Mouse (Mus musculus) heart, embryonic 16.5 days (tissue): ENCODE results near the gene Nfib. TPM values are rescaled to one million over a fixed set of nuclear protein-coding genes. Genes with fewer than 3 reads are reported as not detected.

Experiments
- ATAC-seq: fragments of 200-750 bp; cut with Nextera tagmentation; replicated peaks from 2 replicates; pipeline ENCODE4 v1.8.0; 2017; ENCODE audit warnings: moderate number of reproducible peaks; ENCODE audit not compliant: insufficient read depth, low FRiP score; ENCODE audit errors: extremely low read depth
- H3K27ac ChIP-seq: fragments of 300-500 bp; sonication (generic); 2 replicates; pipeline ENCODE4 v1.5.1; 2014; ENCODE audit warnings: mild to moderate bottlenecking, low read length, control low read depth, moderate library complexity
- H3K27me3 ChIP-seq: fragments of 300-500 bp; sonication (generic); 2 replicates; pipeline ENCODE4 v1.6.1; 2014; ENCODE audit warnings: low read length, mixed read lengths; ENCODE audit not compliant: control insufficient read depth, insufficient read depth
- H3K36me3 ChIP-seq: fragments of 300-500 bp; sonication (generic); 2 replicates; pipeline ENCODE4 v1.6.1; 2014; ENCODE audit not compliant: control insufficient read depth, insufficient read depth
- H3K4me1 ChIP-seq: fragments of 300-500 bp; sonication (generic); 2 replicates; pipeline ENCODE4 v1.6.1; 2014; ENCODE audit warnings: low read length, mixed read lengths; ENCODE audit not compliant: control insufficient read depth, insufficient read depth
- H3K4me2 ChIP-seq: fragments of 300-500 bp; sonication (generic); 2 replicates; pipeline ENCODE4 v1.6.1; 2014; ENCODE audit warnings: low read depth, mild to moderate bottlenecking, control low read depth, low read length
- H3K4me3 ChIP-seq: fragments of 300-500 bp; sonication (generic); 2 replicates; pipeline ENCODE4 v1.5.1; 2014; ENCODE audit warnings: mild to moderate bottlenecking, control low read depth, low read length
- H3K9ac ChIP-seq: fragments of 300-500 bp; sonication (generic); 2 replicates; pipeline ENCODE4 v1.6.1; 2014; ENCODE audit warnings: low read length, control low read depth
- H3K9me3 ChIP-seq: fragments of 300-500 bp; sonication (generic); replicated peaks from 2 replicates; pipeline ENCODE4 v1.6.1; 2016; ENCODE audit warnings: low read length; ENCODE audit not compliant: control insufficient read depth
- whole genome bisulfite sequencing: fragments of 180-500 bp; shearing (Covaris S2); extraction: QIAGEN DNeasy Blood & Tissue Kit; methylation state at CpG from one replicate; pipeline ENCODE4 v1.1.7; 2014; 5-methylcytosine and 5-hydroxymethylcytosine counted together
- polyA plus RNA-seq: library from polyadenylated mRNA; unstranded; fragments of >200 nt; fragmentation: Nextera tagmentation; extraction: Ambion mirVana; gene quantifications from 2 replicates; pipeline ENCODE4 v1.2.1, GENCODE M21; 2015

Nfib gene
- polyA plus RNA-seq, 1 experiment from 2014 or later, result 56.7 TPM

DNA sequence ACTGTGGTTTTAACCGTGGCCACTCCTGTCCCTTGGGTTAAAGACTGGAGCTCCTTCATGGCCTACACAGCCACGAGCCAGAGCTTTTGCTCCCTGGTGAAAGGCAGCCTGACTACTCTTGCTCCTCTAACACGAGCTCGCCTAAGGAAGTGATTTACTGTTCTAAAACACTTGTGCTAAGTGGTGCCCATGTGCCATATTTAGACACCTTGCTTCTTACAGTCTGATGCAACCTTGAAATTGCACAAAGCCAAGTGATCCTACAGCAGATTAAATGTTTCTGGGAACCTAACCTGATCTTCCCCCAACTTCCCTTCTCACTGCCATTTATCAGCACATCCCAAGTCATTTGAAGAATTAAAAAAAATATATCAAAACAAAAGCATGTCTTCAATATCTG, 317.9 kb downstream of the Nfib start:
- peak overlapping the region; percentile 24 for H3K27ac ChIP-seq
- H3K4me3 ChIP-seq, result no peak overlapping the region
- H3K9me3 ChIP-seq, result no peaks in the 10 kb centered on the region
- H3K9ac ChIP-seq, result no peak overlapping the region
- H3K27me3 ChIP-seq, result no peaks in the 10 kb centered on the region
- no peaks in the 10 kb centered on the region for H3K36me3 ChIP-seq
- peaks cover 61% of the 10 kb centered on the region for H3K4me1 ChIP-seq
- H3K4me2 ChIP-seq, result no peak overlapping the region
- WGBS, result 54% methylated on average over 4 of the region's 4 CpGs
- ATAC-seq, result no peak

DNA sequence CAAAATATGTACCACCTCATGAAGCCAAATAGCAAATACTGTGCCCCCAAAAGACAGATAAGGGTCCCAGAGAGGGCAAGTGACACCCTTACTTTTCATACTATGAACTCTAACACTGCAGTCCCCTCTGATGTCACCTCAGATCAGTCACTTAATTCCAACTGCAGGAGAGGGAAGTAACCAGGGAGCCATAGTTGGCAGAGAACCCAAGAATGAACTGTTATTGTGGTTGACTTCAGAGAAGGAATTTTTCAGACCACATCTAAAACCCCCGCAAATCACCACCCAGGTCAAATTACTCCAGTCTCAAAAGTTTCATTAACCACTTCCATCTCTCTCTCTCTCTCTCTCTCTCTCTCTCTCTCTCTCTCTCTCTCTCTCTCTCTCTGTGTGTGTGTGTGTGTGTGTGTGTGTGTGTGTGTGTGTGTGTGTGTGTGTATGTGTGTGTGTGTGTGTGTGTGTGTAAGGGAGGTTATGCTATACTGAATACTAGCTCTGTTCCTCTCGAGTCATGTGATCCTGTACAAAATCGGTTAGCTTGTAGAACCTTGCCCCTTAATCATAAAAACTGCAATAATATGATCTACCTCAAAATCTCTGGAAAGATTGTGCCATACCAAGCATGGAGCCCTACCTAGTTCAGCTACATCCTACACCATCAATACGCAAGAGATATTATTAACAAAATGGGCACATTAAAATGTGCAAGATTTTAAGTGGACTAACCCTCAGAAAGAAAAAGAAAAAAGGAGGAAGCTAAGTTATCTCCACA, 319.1 kb downstream of the Nfib start:
- peak overlapping the region; percentile 46; the same call in 1 of the 2 replicates for H3K9ac ChIP-seq
- H3K9me3 ChIP-seq, result no peaks in the 10 kb centered on the region
- H3K27me3 ChIP-seq, result no peaks in the 10 kb centered on the region
- ATAC-seq, result no peak
- WGBS, result 62% methylated on average over 4 of the region's 4 CpGs
- peak overlapping the region; percentile 72 for H3K27ac ChIP-seq
- H3K4me3 ChIP-seq, result no peak overlapping the region
- H3K4me2 ChIP-seq, result no peak overlapping the region
- H3K36me3 ChIP-seq, result no peaks in the 10 kb centered on the region
- peaks cover 56% of the 10 kb centered on the region for H3K4me1 ChIP-seq

DNA sequence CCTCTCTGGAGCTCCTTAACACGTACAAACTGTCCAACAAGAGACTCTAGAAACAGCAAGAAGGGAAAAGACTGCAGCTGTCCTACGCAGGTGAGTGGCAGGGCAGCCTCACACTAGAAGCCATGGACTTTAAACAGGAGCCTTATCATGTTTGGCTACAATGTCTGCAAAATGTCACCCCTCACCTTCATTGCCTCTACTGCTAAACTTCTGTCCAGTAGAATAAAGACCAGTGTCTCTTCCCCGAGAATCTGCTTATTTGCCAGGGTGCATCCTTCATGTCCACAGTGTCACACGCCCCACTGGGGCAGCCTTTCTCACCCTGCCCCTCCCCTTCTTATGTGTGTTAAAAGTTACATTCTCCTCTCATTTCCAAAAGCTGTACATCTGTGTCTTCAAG, 319.9 kb downstream of the Nfib start:
- Histone ChIP-seq H3K4me2 (peak overlapping the region; percentile 20; the same call in 1 of the 2 replicates), H3K9ac (0 out of 2 replicates have a peak overlapping the region, but pooled peaks have one; percentile 23)

DNA sequence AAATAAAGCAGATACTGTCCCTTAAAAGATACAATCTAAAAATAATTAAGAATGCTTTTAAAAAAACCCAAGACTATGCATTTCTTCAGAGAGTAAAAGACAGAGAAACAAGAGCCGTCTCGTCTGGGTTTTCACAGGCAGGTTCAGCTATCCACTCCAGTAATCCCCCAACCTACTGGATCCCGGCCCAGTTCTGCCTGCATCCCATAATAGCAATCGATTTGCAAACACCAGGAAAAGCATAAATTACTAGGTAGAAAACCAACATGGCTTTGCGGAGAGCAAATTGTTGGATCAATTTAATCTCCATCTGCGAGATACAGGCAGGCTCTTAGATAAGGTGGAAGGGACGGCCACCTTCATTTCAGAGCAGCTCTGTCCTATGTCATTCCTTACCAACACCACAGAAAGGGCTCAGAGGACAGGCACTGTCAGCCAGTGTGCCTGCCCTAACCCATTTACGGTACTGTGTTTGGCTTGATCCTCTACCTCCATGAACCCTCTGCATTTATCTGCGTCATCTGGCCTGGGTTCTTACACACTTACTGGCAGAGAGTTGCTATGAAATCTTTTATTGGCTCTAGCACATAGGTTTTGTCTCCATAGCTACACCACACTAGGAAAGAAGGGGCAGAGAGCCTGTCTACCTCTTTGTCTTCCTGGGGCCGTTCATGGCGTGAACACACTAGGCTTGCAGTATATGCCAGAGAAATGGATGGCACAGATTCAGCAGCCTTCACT, 321.4 kb downstream of the Nfib start:
- peak; percentile 51 for ATAC-seq
- Histone ChIP-seq H3K4me3 (no peak overlapping the region), H3K27ac (peak overlapping the region; percentile 80), H3K36me3 (no peaks in the 10 kb centered on the region), H3K4me1 (peaks cover 44% of the 10 kb centered on the region), H3K9me3 (no peaks in the 10 kb centered on the region), H3K9ac (no peak overlapping the region), H3K4me2 (peak overlapping the region; percentile 8; the same call in 1 of the 2 replicates), H3K27me3 (no peaks in the 10 kb centered on the region)
- 39% methylated on average over 11 of the region's 11 CpGs for WGBS

More for the DNA sequence above, 319.9 kb downstream of the Nfib start:
- H3K4me3 ChIP-seq, result no peak overlapping the region
- ATAC-seq, result no peak
- H3K36me3 ChIP-seq, result no peaks in the 10 kb centered on the region
- H3K27ac ChIP-seq, result peak overlapping the region; percentile 78
- peaks cover 48% of the 10 kb centered on the region for H3K4me1 ChIP-seq
- H3K9me3 ChIP-seq, result no peaks in the 10 kb centered on the region
- no peaks in the 10 kb centered on the region for H3K27me3 ChIP-seq
- WGBS, result 45% methylated on average over 4 of the region's 4 CpGs

DNA sequence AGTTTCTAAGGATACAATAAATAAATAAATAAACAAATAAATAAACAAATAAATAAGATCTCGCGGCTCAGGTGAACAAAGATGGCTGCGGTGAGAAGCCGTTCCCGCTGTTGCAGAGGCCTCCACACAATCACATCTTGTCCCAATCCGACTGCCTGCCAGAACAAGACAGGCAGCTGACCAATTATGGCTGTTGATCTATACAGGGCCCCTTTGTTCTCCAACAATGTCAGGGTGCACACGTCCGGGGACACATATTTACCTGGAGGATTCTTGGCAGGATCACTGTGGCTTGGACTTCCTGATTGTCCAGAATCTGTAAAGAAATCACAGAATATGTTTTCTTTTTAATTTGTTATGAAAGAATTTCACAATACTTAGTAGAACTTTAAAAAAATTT, 322.2 kb downstream of the Nfib start:
- WGBS, result 61% methylated on average over 8 of the region's 8 CpGs
- Histone ChIP-seq H3K9ac (no peak overlapping the region), H3K27ac (no peak overlapping the region), H3K4me3 (no peak overlapping the region), H3K36me3 (no peaks in the 10 kb centered on the region), H3K27me3 (no peaks in the 10 kb centered on the region), H3K9me3 (no peaks in the 10 kb centered on the region), H3K4me2 (no peak overlapping the region), H3K4me1 (peaks cover 44% of the 10 kb centered on the region)
- ATAC-seq, result no peak

DNA sequence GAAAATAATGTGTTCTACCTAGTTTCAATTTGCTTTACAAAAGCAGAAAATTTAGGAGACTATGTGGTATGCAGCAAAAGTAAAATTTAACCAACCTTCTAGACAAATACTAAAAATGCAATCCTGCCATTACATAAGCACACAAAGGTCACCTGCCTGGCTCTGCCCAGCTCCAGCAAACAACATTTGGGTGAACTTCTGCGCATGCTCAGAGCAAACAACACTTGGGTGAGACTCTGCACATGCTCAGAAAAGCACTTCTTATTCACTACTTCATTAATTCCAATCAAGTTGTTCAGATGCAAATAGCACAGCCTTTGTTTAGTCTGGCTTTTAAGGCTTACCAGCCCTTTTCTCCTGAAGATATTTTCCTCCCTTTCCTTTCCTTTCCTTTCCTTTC, 323.8 kb downstream of the Nfib start:
- Histone ChIP-seq H3K9me3 (no peaks in the 10 kb centered on the region), H3K27ac (no peak overlapping the region), H3K4me3 (no peak overlapping the region), H3K27me3 (no peaks in the 10 kb centered on the region), H3K9ac (no peak overlapping the region), H3K36me3 (peaks cover 2% of the 10 kb centered on the region; the same call in 1 of the 2 replicates), H3K4me1 (peaks cover 38% of the 10 kb centered on the region), H3K4me2 (no peak overlapping the region)
- 78% methylated on average over 1 of the region's 1 CpGs for WGBS
- ATAC-seq, result no peak

DNA sequence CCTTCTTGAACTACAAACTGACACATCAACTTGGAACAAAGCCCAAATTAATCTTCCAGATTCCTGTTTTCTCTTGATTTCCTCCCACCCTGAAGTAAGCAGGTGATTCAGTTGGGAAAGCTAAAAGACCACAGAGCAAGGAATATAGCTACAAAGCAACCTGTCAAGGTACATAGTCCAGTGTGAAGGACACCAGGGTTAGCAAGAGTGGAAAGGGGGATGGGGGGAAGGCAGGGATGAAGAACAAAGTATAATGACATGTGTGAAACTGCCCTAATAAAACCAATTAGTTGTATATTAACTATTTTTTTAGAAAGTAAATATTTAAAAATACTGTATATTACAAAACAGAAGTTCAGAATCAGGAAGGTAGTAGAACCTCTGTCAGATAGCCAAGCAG, 325.0 kb downstream of the Nfib start:
- no peaks in the 10 kb centered on the region for H3K9me3 ChIP-seq
- H3K4me1 ChIP-seq, result peaks cover 36% of the 10 kb centered on the region

DNA sequence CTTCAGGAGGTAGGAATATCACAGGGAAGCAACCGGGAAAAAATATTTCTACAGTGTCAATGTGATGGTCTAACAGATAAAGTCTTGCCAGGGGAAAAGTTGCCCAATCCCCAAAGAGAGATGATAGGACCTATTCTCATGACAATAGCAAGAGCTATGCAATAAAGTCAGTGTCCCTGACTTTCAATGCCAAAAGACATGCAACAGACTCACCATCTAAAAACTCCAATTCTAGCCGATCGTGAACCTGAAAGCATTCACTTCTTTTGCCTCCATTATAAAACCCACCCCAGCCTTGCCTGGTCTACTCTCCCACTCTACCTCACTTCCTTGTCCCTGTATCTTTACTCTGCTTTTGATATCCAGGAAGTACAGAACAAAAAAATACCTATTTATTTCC, 327.5 kb downstream of the Nfib start:
- Histone ChIP-seq H3K4me2 (no peak overlapping the region), H3K9ac (no peak overlapping the region), H3K36me3 (peaks cover 2% of the 10 kb centered on the region; the same call in 1 of the 2 replicates), H3K27me3 (no peaks in the 10 kb centered on the region), H3K4me3 (no peak overlapping the region), H3K9me3 (no peaks in the 10 kb centered on the region), H3K27ac (no peak overlapping the region), H3K4me1 (peaks cover 17% of the 10 kb centered on the region)
- 82% methylated on average over 3 of the region's 3 CpGs for WGBS
- no peak for ATAC-seq

More for the DNA sequence above, 325.0 kb downstream of the Nfib start:
- Histone ChIP-seq H3K4me2 (no peak overlapping the region), H3K27me3 (no peaks in the 10 kb centered on the region), H3K27ac (no peak overlapping the region), H3K4me3 (no peak overlapping the region), H3K9ac (no peak overlapping the region), H3K36me3 (peaks cover 2% of the 10 kb centered on the region; the same call in 1 of the 2 replicates)
- ATAC-seq, result no peak

DNA sequence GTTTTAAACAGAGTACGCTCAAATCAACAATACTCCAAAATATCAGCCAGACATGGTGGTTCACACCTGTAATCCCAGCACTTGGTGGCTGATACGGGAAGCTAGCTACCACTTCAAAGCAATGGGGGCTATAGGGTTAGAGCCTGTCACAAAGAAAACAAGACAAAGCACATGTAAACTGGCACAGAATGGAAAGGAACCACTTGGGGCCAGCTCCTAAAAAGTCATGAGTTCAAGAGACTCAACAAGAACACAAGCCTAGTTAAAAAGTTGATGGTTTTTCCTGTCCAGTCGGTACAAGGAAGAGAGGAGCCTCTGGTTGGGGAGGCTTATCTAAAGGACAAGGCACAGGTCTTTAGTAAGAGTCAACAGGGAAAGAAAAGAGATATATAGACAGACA, 327.9 kb downstream of the Nfib start:
- peaks cover 18% of the 10 kb centered on the region for H3K4me1 ChIP-seq
- no peak overlapping the region for H3K27ac ChIP-seq
- H3K9ac ChIP-seq, result no peak overlapping the region
- no peaks in the 10 kb centered on the region for H3K27me3 ChIP-seq
- H3K4me2 ChIP-seq, result no peak overlapping the region
- WGBS, result 73% methylated on average over 3 of the region's 3 CpGs
- H3K4me3 ChIP-seq, result no peak overlapping the region
- H3K36me3 ChIP-seq, result peaks cover 2% of the 10 kb centered on the region; the same call in 1 of the 2 replicates
- no peak for ATAC-seq
- no peaks in the 10 kb centered on the region for H3K9me3 ChIP-seq
